Mouse (Mus musculus): ENCODE data around the gene Exd2. TPM values are rescaled to one million over a fixed set of nuclear protein-coding genes. Genes with fewer than 3 reads are reported as not detected.

Exd2 gene
- polyA plus RNA-seq, 1 experiment: 9.1 TPM

GRCm38 (mm10) chr12:80434961-80435691 is 27.8 kb upstream of the Exd2 start:
- Histone ChIP-seq H3ac (ENCODE audit: control insufficient read depth, insufficient read length) (peak overlapping the region; percentile 62), H3K27me3 (ENCODE audit: control insufficient read depth, insufficient read depth, insufficient read length) (no peaks in the 10 kb centered on the region), H3K79me2 (ENCODE audit: control insufficient read depth, insufficient read depth) (peaks cover 47% of the 10 kb centered on the region), H3K4me2 (ENCODE audit: low read depth) (no peak overlapping the region), H3K36me3 (ENCODE audit: control insufficient read depth, insufficient read depth) (peaks cover 3% of the 10 kb centered on the region), H3K4me3 (peak overlapping the region; percentile 97)
- no peak for TF ChIP-seq USF1 (IDR thresholded peaks at IDR 0.05; ENCODE audit: low read depth)
- peak in 1 of 3 experiments; percentile 25 for TF ChIP-seq MYOG (IDR thresholded peaks at IDR 0.05; ENCODE audit: control insufficient read depth in 1 of 3, insufficient read depth in 1 of 3, insufficient read length in 2 of 3, low read depth in 2 of 3)
- no peak for TF ChIP-seq REST (IDR thresholded peaks at IDR 0.05; ENCODE audit: insufficient read depth, insufficient read length)
- TF ChIP-seq POLR2A (IDR thresholded peaks at IDR 0.05; ENCODE audit: insufficient read length, low read depth): peak; percentile 43
- no peak for TF ChIP-seq TCF3 (IDR thresholded peaks at IDR 0.05; ENCODE audit: insufficient read length, low read depth)
- TF ChIP-seq SRF (IDR thresholded peaks at IDR 0.05; ENCODE audit: control insufficient read depth, insufficient read length, low read depth): no peak

DNA sequence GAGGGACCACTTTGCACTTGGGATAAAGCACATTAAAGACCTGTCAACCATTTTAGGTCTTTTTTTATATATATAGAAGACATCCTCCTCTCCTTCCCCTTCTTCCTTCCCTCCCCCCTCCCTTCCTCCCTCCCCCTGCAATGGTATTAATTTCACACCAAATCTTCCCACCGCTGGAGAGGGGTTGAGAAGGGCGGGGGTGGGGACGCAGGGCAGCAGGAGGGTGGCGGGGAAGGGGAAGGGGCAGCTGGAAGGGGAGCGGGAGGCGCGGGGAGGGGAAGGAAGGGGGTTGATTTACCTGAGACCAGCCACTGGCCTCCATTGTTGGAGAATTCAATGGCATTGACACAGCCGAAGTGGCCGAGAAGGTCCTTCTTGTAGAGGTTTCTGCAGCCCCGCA is 27.0 kb upstream of the Exd2 start:
- H3K79me2 ChIP-seq (ENCODE audit: control insufficient read depth, insufficient read depth): peaks cover 39% of the 10 kb centered on the region
- peak overlapping the region; percentile 97 for H3K4me3 ChIP-seq
- no peaks in the 10 kb centered on the region for H3K27me3 ChIP-seq (ENCODE audit: control insufficient read depth, insufficient read depth, insufficient read length)
- no peak overlapping the region for H3K4me2 ChIP-seq (ENCODE audit: low read depth)
- H3K36me3 ChIP-seq (ENCODE audit: control insufficient read depth, insufficient read depth): peaks cover 3% of the 10 kb centered on the region
- H3ac ChIP-seq (ENCODE audit: control insufficient read depth, insufficient read length): peak overlapping the region; percentile 62
- TF ChIP-seq POLR2A (IDR thresholded peaks at IDR 0.05; ENCODE audit: insufficient read length, low read depth): no peak
- TF ChIP-seq TCF3 (IDR thresholded peaks at IDR 0.05; ENCODE audit: insufficient read length, low read depth): no peak
- no peak for TF ChIP-seq POLR2AphosphoS2 (IDR thresholded peaks at IDR 0.05; ENCODE audit: insufficient read length, low read depth)
- no peak for TF ChIP-seq REST (IDR thresholded peaks at IDR 0.05; ENCODE audit: insufficient read depth, insufficient read length)

GRCm38 (mm10) chr12:80436336-80436976 is 26.4 kb upstream of the Exd2 start, which contains the start of gene Dcaf5:
Dcaf5 (minus strand) TSS chr12:80436601.
- no peak for TF ChIP-seq MAX (IDR thresholded peaks at IDR 0.05; ENCODE audit: low read depth)
- no peak for TF ChIP-seq REST (IDR thresholded peaks at IDR 0.05; ENCODE audit: insufficient read depth, insufficient read length)
- TF ChIP-seq E2F4 (IDR thresholded peaks at IDR 0.05; ENCODE audit: insufficient read depth): no peak
- peak in 2 of 3 experiments; percentile 58 to 64 for TF ChIP-seq MYOD1 (IDR thresholded peaks at IDR 0.05; ENCODE audit: control insufficient read depth in 1 of 3, insufficient read length in 2 of 3, low read depth in 2 of 3)
- peak; percentile 88 for TF ChIP-seq POLR2AphosphoS2 (IDR thresholded peaks at IDR 0.05; ENCODE audit: insufficient read length, low read depth)
- TF ChIP-seq MYOG (IDR thresholded peaks at IDR 0.05; ENCODE audit: control insufficient read depth in 1 of 3, insufficient read depth in 1 of 3, insufficient read length in 2 of 3, low read depth in 2 of 3): peak in 2 of 3 experiments; percentile 53 to 79
- TF ChIP-seq TCF12 (IDR thresholded peaks at IDR 0.05; ENCODE audit: insufficient read depth, poor library complexity, severe bottlenecking): no peak
- TF ChIP-seq USF1 (IDR thresholded peaks at IDR 0.05; ENCODE audit: low read depth): no peak
- TF ChIP-seq CEBPB (IDR thresholded peaks at IDR 0.05; ENCODE audit: insufficient read depth, poor library complexity, severe bottlenecking): no peak
- TF ChIP-seq TCF3 (IDR thresholded peaks at IDR 0.05; ENCODE audit: insufficient read length, low read depth): no peak
- peak; percentile 97 for TF ChIP-seq POLR2A (IDR thresholded peaks at IDR 0.05; ENCODE audit: insufficient read length, low read depth)
- TF ChIP-seq SRF (IDR thresholded peaks at IDR 0.05; ENCODE audit: control insufficient read depth, insufficient read length, low read depth): no peak

GRCm38 (mm10) chr12:80437051-80437675 is 25.7 kb upstream of the Exd2 start:
- TF ChIP-seq MYOG (IDR thresholded peaks at IDR 0.05; ENCODE audit: control insufficient read depth in 1 of 3, insufficient read depth in 1 of 3, insufficient read length in 2 of 3, low read depth in 2 of 3) (no peak), MYOD1 (IDR thresholded peaks at IDR 0.05; ENCODE audit: control insufficient read depth in 1 of 3, insufficient read length in 2 of 3, low read depth in 2 of 3) (peak in 2 of 3 experiments; percentile 58 to 67), TCF3 (IDR thresholded peaks at IDR 0.05; ENCODE audit: insufficient read length, low read depth) (no peak), TCF12 (IDR thresholded peaks at IDR 0.05; ENCODE audit: insufficient read depth, poor library complexity, severe bottlenecking) (no peak), REST (IDR thresholded peaks at IDR 0.05; ENCODE audit: insufficient read depth, insufficient read length) (no peak), SRF (IDR thresholded peaks at IDR 0.05; ENCODE audit: control insufficient read depth, insufficient read length, low read depth) (no peak)
- Histone ChIP-seq H3K4me2 (ENCODE audit: low read depth) (peak overlapping the region; percentile 69), H3K27me3 (ENCODE audit: control insufficient read depth, insufficient read depth, insufficient read length) (no peaks in the 10 kb centered on the region), H3K4me3 (peak overlapping the region; percentile 97), H3K36me3 (ENCODE audit: control insufficient read depth, insufficient read depth) (peaks cover 1% of the 10 kb centered on the region), H3ac (ENCODE audit: control insufficient read depth, insufficient read length) (no peak overlapping the region), H3K79me2 (ENCODE audit: control insufficient read depth, insufficient read depth) (peaks cover 27% of the 10 kb centered on the region)

More at GRCm38 (mm10) chr12:80436336-80436976, 26.4 kb upstream of the Exd2 start, which contains the start of gene Dcaf5:
- H3K79me2 ChIP-seq (ENCODE audit: control insufficient read depth, insufficient read depth): peaks cover 34% of the 10 kb centered on the region
- H3K36me3 ChIP-seq (ENCODE audit: control insufficient read depth, insufficient read depth): peaks cover 3% of the 10 kb centered on the region
- H3K4me2 ChIP-seq (ENCODE audit: low read depth): peak within 1 kb of the TSS; percentile 69
- peak within 1 kb of the TSS; percentile 62 for H3ac ChIP-seq (ENCODE audit: control insufficient read depth, insufficient read length)
- H3K27me3 ChIP-seq (ENCODE audit: control insufficient read depth, insufficient read depth, insufficient read length): no peaks in the 10 kb centered on the region
- peak within 1 kb of the TSS; percentile 97 for H3K4me3 ChIP-seq
